Mouse (Mus musculus): ENCODE data around the gene Nsmce3. TPM values are rescaled to one million over a fixed set of nuclear protein-coding genes. Genes with fewer than 3 reads are reported as not detected.

Gene Nsmce3
- polyA plus RNA-seq, 1 experiment from 2014 or later, result 8.9 TPM

DNA sequence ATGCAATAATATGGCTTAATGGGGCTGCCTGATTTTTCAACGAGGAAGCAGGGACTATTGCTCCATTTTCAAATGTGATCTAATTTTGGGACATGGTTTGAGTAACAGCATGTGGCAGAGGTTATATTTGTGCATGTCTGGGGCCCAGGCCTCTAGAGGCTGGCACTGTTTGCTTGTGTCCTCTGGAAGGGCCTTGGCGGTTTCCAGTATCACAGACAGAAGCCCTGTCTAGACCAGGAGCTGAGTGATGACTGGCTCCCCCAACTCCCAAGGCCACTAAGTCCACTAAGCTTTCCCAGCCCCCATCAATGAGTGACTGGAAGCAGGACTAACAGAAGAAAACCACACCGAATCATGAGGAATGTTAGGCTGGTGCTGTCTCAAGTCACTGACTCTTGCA lies 18.3 kb upstream of the Nsmce3 start:
- H3K4me2 ChIP-seq, result no peak overlapping the region
- no peaks in the 10 kb centered on the region for H3K36me3 ChIP-seq
- 41% methylated on average over 3 of the region's 3 CpGs for WGBS
- H3K9me3 ChIP-seq (replicated peaks), result no peaks in the 10 kb centered on the region
- H3K27me3 ChIP-seq (replicated peaks), result no peaks in the 10 kb centered on the region
- no peak overlapping the region for H3K9ac ChIP-seq
- peaks cover 9% of the 10 kb centered on the region for H3K4me1 ChIP-seq (replicated peaks)
- peak overlapping the region; percentile 44 for H3K27ac ChIP-seq (ENCODE audit: poor library complexity, severe bottlenecking)
- no peak overlapping the region for H3K4me3 ChIP-seq
- ATAC-seq (ENCODE audit: insufficient number of reproducible peaks, low FRiP score), result no peak

GRCm38 (mm10) chr7:64889919-64890318 lies 17.1 kb upstream of the Nsmce3 start:
- no peaks in the 10 kb centered on the region for H3K27me3 ChIP-seq (replicated peaks)
- 73% methylated on average over 9 of the region's 9 CpGs for WGBS
- no peak overlapping the region for H3K4me2 ChIP-seq
- no peak overlapping the region for H3K27ac ChIP-seq (ENCODE audit: poor library complexity, severe bottlenecking)
- H3K9me3 ChIP-seq (replicated peaks), result no peaks in the 10 kb centered on the region
- H3K4me1 ChIP-seq (replicated peaks), result peaks cover 9% of the 10 kb centered on the region
- no peak for ATAC-seq (ENCODE audit: insufficient number of reproducible peaks, low FRiP score)
- H3K36me3 ChIP-seq, result no peaks in the 10 kb centered on the region
- H3K9ac ChIP-seq, result no peak overlapping the region
- no peak overlapping the region for H3K4me3 ChIP-seq

DNA sequence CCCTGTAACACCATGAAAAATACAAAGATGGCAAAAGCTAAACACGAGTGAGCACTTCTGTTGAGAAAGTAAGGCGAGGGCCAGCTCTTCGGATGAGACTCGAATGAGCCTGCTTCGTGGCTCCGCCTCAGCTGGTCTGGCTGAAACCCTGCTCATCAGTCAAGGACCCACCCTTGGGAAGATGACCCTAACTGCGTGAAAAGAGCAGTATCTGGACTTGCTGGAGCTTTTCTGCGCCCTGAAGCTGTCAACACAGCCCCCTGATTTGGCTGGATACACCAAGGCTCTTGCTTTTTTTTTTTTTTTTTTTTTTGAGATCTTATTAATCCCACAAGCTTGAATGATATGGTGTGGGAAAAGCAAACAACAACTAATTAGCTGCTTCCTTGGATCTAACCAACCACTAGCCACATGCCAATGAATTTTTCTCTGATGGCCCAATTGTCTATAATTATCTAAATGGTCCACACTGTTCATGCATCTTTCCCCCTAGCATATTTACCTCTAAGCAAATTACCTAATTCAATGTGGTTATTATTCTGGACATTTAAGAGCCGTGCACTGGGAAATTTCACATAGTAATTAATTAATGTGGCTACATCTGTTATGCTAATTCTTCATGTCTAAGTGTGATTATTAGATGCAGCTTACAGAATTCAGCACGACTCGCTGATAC lies 11.5 kb upstream of the Nsmce3 start:
- no peak overlapping the region for H3K9ac ChIP-seq
- no peak overlapping the region for H3K27ac ChIP-seq (ENCODE audit: poor library complexity, severe bottlenecking)
- no peaks in the 10 kb centered on the region for H3K27me3 ChIP-seq (replicated peaks)
- H3K4me2 ChIP-seq, result no peak overlapping the region
- ATAC-seq (ENCODE audit: insufficient number of reproducible peaks, low FRiP score), result no peak
- no peaks in the 10 kb centered on the region for H3K9me3 ChIP-seq (replicated peaks)
- 60% methylated on average over 11 of the region's 11 CpGs for WGBS
- no peaks in the 10 kb centered on the region for H3K36me3 ChIP-seq
- no peak overlapping the region for H3K4me3 ChIP-seq
- no peaks in the 10 kb centered on the region for H3K4me1 ChIP-seq (replicated peaks)

- no peak for ATAC-seq (ENCODE audit: insufficient number of reproducible peaks, low FRiP score)
- H3K27ac ChIP-seq (ENCODE audit: poor library complexity, severe bottlenecking), result no peak overlapping the region
- H3K4me1 ChIP-seq (replicated peaks), result no peaks in the 10 kb centered on the region
- no peak overlapping the region for H3K4me2 ChIP-seq
- no peak overlapping the region for H3K4me3 ChIP-seq
- no peak overlapping the region for H3K9ac ChIP-seq
- H3K36me3 ChIP-seq, result no peaks in the 10 kb centered on the region
- 78% methylated on average over 6 of the region's 6 CpGs for WGBS
- H3K9me3 ChIP-seq (replicated peaks), result no peaks in the 10 kb centered on the region
- no peaks in the 10 kb centered on the region for H3K27me3 ChIP-seq (replicated peaks)
These were observed 9.4 kb upstream of the Nsmce3 start for GRCm38 (mm10) chr7:64882243-64882642.

DNA sequence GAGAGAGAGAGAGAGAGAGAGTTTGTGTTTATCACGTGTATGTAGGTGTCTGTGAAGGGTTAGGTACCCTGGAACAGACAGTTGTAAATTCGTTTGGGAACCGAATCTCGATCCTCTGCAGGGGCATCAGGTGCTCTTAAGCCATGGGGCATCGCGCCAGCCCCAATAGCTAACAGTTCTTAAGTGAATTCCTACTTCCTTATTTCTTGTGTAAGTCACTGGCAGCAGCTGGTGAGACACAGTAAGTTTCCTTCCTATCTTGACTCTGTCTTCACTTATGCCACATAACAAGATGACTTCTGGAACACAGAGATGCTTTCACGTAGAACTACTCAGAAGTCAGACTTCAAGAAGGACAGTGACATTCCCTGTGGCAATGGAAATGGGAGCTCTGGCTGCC lies 8.6 kb upstream of the Nsmce3 start:
- Histone ChIP-seq H3K9me3 (replicated peaks) (no peaks in the 10 kb centered on the region), H3K9ac (no peak overlapping the region), H3K4me2 (no peak overlapping the region), H3K36me3 (no peaks in the 10 kb centered on the region), H3K27ac (ENCODE audit: poor library complexity, severe bottlenecking) (no peak overlapping the region), H3K4me3 (no peak overlapping the region), H3K4me1 (replicated peaks) (no peaks in the 10 kb centered on the region), H3K27me3 (replicated peaks) (no peaks in the 10 kb centered on the region)
- ATAC-seq (ENCODE audit: insufficient number of reproducible peaks, low FRiP score), result no peak
- WGBS, result 62% methylated on average over 7 of the region's 7 CpGs

DNA sequence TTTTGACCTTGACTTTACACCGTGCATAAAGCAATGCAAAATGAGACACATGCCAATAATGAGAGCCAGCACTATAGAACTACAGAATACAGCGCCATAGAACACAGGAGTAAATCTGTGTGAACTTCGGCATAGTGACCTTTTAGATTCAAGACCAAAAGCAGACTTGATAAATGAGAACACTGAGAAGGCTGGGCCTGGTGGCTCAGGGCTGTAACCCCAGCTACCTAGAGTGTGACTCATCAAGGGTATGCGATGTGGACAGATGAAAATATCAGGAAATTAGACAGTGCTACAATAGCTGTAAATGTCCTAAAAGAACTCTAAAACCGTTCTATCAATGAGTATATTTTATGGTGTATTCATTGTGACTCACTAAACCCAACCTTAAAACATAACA lies 7.6 kb upstream of the Nsmce3 start:
- Histone ChIP-seq H3K4me3 (no peak overlapping the region), H3K9ac (no peak overlapping the region), H3K4me2 (no peak overlapping the region), H3K36me3 (no peaks in the 10 kb centered on the region), H3K27ac (ENCODE audit: poor library complexity, severe bottlenecking) (no peak overlapping the region), H3K9me3 (replicated peaks) (no peaks in the 10 kb centered on the region), H3K4me1 (replicated peaks) (no peaks in the 10 kb centered on the region), H3K27me3 (replicated peaks) (no peaks in the 10 kb centered on the region)
- WGBS, result 82% methylated on average over 5 of the region's 5 CpGs
- no peak for ATAC-seq (ENCODE audit: insufficient number of reproducible peaks, low FRiP score)

DNA sequence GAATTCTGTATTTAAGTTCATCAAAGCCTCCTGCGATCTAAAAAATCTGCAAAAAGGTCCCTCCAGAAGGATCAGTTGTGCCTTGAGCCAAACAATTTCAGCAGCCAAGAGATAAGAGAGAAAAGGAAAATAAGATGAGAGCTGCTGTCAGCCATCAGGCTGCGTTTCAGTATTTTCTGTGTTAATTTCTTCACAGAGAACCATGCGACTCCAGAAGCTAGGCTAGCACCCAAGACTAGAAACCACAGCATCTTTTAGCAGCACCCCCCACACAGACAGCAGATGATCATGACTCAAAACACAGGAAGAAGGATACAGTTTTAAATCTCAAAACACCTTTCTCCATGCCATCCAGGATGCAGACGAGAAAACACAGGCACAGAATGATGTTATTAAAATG lies 2.1 kb upstream of the Nsmce3 start:
- Histone ChIP-seq H3K4me2 (no peak overlapping the region), H3K36me3 (no peaks in the 10 kb centered on the region), H3K4me1 (replicated peaks) (peaks cover 14% of the 10 kb centered on the region), H3K9me3 (replicated peaks) (no peaks in the 10 kb centered on the region), H3K9ac (no peak overlapping the region), H3K27ac (ENCODE audit: poor library complexity, severe bottlenecking) (no peak overlapping the region), H3K27me3 (replicated peaks) (no peaks in the 10 kb centered on the region), H3K4me3 (no peak overlapping the region)
- WGBS, result 72% methylated on average over 4 of the region's 4 CpGs
- ATAC-seq (ENCODE audit: insufficient number of reproducible peaks, low FRiP score), result no peak

- 36% methylated on average over 11 of the region's 11 CpGs for WGBS
- no peak overlapping the region for H3K27ac ChIP-seq (ENCODE audit: poor library complexity, severe bottlenecking)
- no peaks in the 10 kb centered on the region for H3K36me3 ChIP-seq
- H3K9ac ChIP-seq, result peak overlapping the region; percentile 11; the same call in 1 of the 2 replicates
- peak overlapping the region; percentile 97 for H3K4me3 ChIP-seq
- H3K27me3 ChIP-seq (replicated peaks), result no peaks in the 10 kb centered on the region
- 0 out of 2 replicates have a peak, but pooled peaks have one; percentile 2 for ATAC-seq (ENCODE audit: insufficient number of reproducible peaks, low FRiP score)
- H3K4me1 ChIP-seq (replicated peaks), result peaks cover 14% of the 10 kb centered on the region
- no peaks in the 10 kb centered on the region for H3K9me3 ChIP-seq (replicated peaks)
- H3K4me2 ChIP-seq, result peak overlapping the region; percentile 98
These were observed 469 bp upstream of the Nsmce3 start for GRCm38 (mm10) chr7:64873266-64873665.

DNA sequence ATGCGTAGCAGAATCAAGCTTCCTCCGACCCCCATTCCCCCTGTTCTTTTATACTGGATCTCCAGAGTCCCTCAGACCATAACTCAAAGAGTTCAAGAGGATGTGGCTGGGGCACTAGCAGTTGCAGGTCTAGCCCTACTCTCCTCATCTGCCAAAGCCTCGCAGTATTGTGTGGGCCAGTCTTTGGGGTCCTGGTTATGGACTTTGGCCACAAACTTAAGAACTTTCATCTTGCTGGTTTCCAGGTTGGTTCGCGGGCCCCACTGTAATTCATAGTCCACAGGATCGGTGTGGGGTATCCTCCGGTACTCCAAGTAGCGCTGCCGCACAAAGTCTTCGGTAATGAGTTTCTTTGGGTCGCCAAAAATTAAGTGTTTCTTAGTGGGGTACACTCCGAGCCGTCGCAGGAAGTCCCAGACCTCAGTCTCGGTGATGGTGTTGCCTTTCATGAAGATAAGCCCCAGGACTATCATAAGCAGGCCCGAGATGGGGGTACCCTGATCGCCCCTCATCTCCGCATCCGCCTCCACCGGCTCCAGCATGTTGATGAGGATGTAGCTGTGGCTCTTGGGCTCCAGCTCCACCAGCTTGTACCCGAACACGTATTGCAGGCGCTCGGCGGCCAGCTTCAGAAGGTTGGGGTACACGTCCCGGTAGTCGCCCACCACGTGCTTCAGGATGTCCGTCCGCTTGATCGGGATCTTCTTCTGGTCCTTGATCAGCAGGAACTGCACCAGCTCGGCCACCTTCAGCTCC lies 632 bp downstream of the Nsmce3 start:
- no peaks in the 10 kb centered on the region for H3K27me3 ChIP-seq (replicated peaks)
- H3K27ac ChIP-seq (ENCODE audit: poor library complexity, severe bottlenecking), result peak overlapping the region; percentile 96
- peak overlapping the region; percentile 93 for H3K9ac ChIP-seq
- peaks cover 14% of the 10 kb centered on the region for H3K4me1 ChIP-seq (replicated peaks)
- no peaks in the 10 kb centered on the region for H3K9me3 ChIP-seq (replicated peaks)
- H3K4me2 ChIP-seq, result peak overlapping the region; percentile 98
- H3K4me3 ChIP-seq, result peak overlapping the region; percentile 97
- H3K36me3 ChIP-seq, result no peaks in the 10 kb centered on the region
- peak; percentile 51 for ATAC-seq (ENCODE audit: insufficient number of reproducible peaks, low FRiP score)
- WGBS, result 1% methylated on average over 33 of the region's 33 CpGs

DNA sequence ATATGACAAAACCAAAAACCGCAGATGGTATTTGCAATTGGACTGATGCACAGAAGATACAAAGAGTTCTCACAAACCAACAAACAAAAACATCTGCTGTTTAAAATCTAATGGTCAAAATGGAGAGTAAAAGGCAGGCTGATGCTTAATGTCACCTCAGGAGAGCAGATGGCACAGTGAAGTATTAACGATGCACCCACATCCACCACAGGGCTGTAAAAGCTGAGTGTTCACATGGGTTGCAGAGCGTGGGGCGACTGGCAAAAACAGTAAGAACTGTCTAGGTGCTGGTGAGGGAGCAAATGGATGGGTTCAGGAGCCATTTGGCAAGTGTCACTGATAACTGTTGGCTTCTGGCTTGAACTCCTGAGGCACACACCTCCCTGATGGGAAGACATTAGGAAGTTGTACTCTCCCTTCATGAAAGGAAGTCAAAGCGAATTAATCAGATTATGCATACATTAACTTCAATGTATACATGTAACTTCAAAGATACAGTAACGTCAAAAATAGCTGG lies 3.2 kb downstream of the Nsmce3 start:
- no peaks in the 10 kb centered on the region for H3K9me3 ChIP-seq (replicated peaks)
- 81% methylated on average over 6 of the region's 6 CpGs for whole genome bisulfite sequencing
- H3K27me3 ChIP-seq (replicated peaks), result no peaks in the 10 kb centered on the region

DNA sequence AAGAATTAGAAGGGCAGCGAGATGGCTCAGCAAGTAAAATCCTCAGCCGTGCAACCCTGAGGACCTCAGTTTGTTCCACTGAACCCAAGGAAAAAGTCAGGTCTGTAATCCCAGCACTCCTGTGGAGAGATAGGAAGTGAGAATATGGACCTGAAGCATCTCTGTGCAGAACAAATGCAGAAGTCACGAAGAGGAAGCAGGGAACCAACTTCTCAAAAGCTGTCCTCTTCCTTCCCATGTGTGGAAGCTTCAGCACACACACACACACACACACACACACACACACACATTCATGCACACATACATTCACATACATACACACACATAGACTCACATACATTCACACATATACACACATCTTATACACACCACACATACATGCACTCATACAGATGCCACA lies 9.3 kb downstream of the Nsmce3 start:
- 80% methylated on average over 3 of the region's 3 CpGs for WGBS
- Histone ChIP-seq H3K4me1 (replicated peaks) (no peaks in the 10 kb centered on the region), H3K27ac (ENCODE audit: poor library complexity, severe bottlenecking) (no peak overlapping the region), H3K36me3 (no peaks in the 10 kb centered on the region), H3K9me3 (replicated peaks) (no peaks in the 10 kb centered on the region), H3K4me3 (no peak overlapping the region), H3K4me2 (no peak overlapping the region), H3K27me3 (replicated peaks) (no peaks in the 10 kb centered on the region), H3K9ac (no peak overlapping the region)
- ATAC-seq (ENCODE audit: insufficient number of reproducible peaks, low FRiP score), result no peak

More for the DNA sequence above, 3.2 kb downstream of the Nsmce3 start:
- no peaks in the 10 kb centered on the region for H3K36me3 ChIP-seq
- H3K4me2 ChIP-seq, result no peak overlapping the region
- no peak overlapping the region for H3K4me3 ChIP-seq
- H3K4me1 ChIP-seq (replicated peaks), result peaks cover 14% of the 10 kb centered on the region
- no peak for ATAC-seq (ENCODE audit: insufficient number of reproducible peaks, low FRiP score)
- H3K27ac ChIP-seq (ENCODE audit: poor library complexity, severe bottlenecking), result no peak overlapping the region
- H3K9ac ChIP-seq, result no peak overlapping the region
